Mouse (Mus musculus) embryonic facial prominence, embryonic 15.5 days (tissue): ENCODE results near the gene Sycn. TPM values are rescaled to one million over a fixed set of nuclear protein-coding genes. Genes with fewer than 3 reads are reported as not detected.
A peak's percentile ranks its signal among the peaks of the same experiment; 100 is the strongest.
"Not testable (repeated sequence)": the region's sequence is repeated elsewhere in the genome, so short reads cannot be mapped to it uniquely, and the experiment has no call there.

Experiments used
- ATAC-seq: fragments of 200-750 bp; cut with Nextera tagmentation; 2 replicates; pipeline ENCODE4 v1.8.0; 2017; ENCODE audit warnings: low read depth, moderate TSS enrichment; ENCODE audit not compliant: insufficient number of reproducible peaks, low FRiP score, low TSS enrichment
- H3K27ac ChIP-seq: fragments of 300-500 bp; sonication (generic); replicated peaks from 2 replicates; pipeline ENCODE4 v1.5.1; 2015; ENCODE audit warnings: mild to moderate bottlenecking, inconsistent platforms
- H3K27me3 ChIP-seq: fragments of 300-500 bp; sonication (generic); 2 replicates; pipeline ENCODE4 v1.6.1; 2015; ENCODE audit warnings: inconsistent platforms
- H3K36me3 ChIP-seq: fragments of 300-500 bp; sonication (generic); 2 replicates; pipeline ENCODE4 v1.6.1; 2015; ENCODE audit warnings: mild to moderate bottlenecking, inconsistent platforms
- H3K4me1 ChIP-seq: fragments of 300-500 bp; sonication (generic); 2 replicates; pipeline ENCODE4 v1.6.1; 2015; ENCODE audit warnings: inconsistent platforms
- H3K4me2 ChIP-seq: fragments of 300-500 bp; sonication (generic); replicated peaks from 2 replicates; pipeline ENCODE4 v1.6.1; 2015; ENCODE audit warnings: mild to moderate bottlenecking, inconsistent platforms
- H3K4me3 ChIP-seq: fragments of 300-500 bp; sonication (generic); replicated peaks from 2 replicates; pipeline ENCODE4 v1.5.1; 2015; ENCODE audit warnings: mild to moderate bottlenecking, inconsistent platforms
- H3K9ac ChIP-seq: fragments of 300-500 bp; sonication (generic); 2 replicates; pipeline ENCODE4 v1.6.1; 2015; ENCODE audit warnings: inconsistent platforms
- H3K9me3 ChIP-seq: fragments of 300-500 bp; sonication (generic); replicated peaks from 2 replicates; pipeline ENCODE4 v1.6.1; 2016; ENCODE audit warnings: inconsistent platforms
- WGBS: fragments of 180-500 bp; shearing (Covaris S2); methylation state at CpG from one replicate; pipeline ENCODE4 v1.1.7; 2015; 5-methylcytosine and 5-hydroxymethylcytosine counted together
- polyA plus RNA-seq: library from polyadenylated mRNA; unstranded; fragments of >200 nt; fragmentation: Nextera tagmentation; extraction: Ambion mirVana; gene quantifications from 2 replicates; pipeline ENCODE4 v1.2.1, GENCODE M21; 2015

Sycn gene
- polyA plus RNA-seq, 1 experiment from 2014 or later: not detected

DNA sequence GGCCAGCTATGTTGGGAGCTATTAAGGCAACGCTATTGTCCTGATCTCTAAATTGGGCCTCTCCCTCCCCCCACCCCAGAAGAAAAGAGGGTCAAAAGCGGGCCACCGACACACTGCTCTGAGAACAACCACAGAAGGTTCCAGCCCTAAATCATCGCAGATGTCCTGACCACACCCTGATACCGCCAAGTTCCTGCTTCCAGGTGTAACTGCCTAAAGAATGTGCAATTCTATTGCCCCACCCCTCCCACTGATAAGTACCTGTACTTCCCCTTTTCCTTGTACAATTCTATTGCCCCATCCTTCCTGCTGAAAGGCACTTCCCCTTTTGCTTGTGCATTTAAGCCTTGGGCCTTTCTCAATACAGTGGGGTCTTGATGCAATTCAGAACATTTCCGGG is 1.8 kb upstream of the Sycn start:
- ATAC-seq: not testable (repeated sequence)

DNA sequence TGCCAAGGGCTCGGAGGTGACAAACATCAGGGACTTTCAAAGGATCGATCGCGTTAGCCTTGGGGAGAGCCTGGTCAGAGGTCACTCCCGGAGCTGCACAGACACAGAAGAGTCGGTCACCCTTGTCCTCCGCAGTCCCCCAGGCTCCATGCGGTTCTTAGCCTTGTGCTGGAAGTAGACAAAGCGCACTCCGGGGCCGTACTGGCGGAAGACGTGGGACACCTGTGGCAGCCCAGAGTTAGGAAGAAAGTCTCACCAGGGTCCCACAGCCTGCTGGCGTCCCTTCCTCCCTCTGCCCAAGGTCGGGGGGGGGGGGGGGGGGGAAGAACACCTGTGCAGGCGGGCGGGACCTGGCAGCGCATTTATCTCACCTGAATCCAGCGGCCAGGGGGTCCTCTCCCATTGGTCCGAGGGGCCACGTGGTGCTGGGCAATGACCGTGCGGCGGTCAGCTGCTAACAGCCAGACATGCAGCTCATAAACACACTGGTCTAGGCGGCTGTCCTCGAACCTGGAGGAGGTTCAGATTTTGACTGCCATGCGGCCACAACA is 3.4 kb downstream of the Sycn start:
- H3K9me3 ChIP-seq: no peaks in the 10 kb centered on the region
- peaks cover 20% of the 10 kb centered on the region for H3K4me1 ChIP-seq
- no peak overlapping the region for H3K9ac ChIP-seq
- no peak overlapping the region for H3K4me2 ChIP-seq
- no peak for ATAC-seq
- no peak overlapping the region for H3K27ac ChIP-seq
- no peak overlapping the region for H3K4me3 ChIP-seq
- no peaks in the 10 kb centered on the region for H3K36me3 ChIP-seq
- H3K27me3 ChIP-seq: peaks cover 56% of the 10 kb centered on the region
- WGBS: 7% methylated on average over 22 of the region's 27 CpGs

More for the DNA sequence above, 1.8 kb upstream of the Sycn start:
- H3K4me1 ChIP-seq, H3K4me2 ChIP-seq, H3K9ac ChIP-seq, H3K27ac ChIP-seq, H3K36me3 ChIP-seq, H3K9me3 ChIP-seq, H3K4me3 ChIP-seq: not testable (repeated sequence)
- H3K27me3 ChIP-seq: peaks cover 11% of the 10 kb centered on the region
- 85% methylated on average over 6 of the region's 6 CpGs for whole genome bisulfite sequencing

DNA sequence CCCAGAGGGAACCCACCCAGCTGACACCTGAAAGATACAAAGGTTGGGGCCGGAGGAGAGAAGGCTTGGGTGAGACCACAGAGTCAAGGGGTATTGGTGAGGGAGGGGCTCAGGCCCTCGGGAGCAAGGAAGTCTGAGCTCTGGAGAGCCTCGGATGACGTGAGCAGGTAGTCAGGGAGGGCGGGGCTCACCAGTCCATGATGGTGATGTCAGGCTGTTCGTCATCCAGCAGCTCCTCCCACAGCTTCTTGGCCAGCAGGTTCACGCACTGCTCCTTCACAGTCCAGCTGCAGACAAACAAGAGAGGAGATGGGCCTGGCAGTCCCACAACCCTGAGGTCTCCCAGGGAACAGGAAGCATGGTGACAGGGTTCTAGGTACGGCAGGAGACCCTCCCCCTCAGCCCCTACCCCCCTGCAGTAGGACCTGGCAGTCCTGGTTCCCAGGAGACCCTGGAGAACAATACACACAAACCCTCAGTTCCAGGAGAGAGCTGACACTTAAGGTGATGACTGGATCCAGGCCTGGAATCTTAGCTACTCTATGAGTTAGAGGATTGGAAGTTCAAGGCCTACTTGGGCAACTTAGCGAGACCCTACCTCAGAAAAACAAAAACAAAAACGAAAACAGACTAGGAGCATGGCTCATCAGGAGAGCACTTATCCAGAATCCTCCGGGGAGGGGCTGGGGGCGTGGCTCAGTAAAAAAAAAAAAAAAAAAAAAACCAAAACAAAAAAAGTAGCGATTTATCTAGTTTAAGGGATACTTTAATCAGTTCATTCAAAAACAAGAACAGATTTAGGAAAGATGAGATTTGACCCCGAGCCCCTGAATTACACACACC is 4.6 kb downstream of the Sycn start:
- no peaks in the 10 kb centered on the region for H3K9me3 ChIP-seq
- no peaks in the 10 kb centered on the region for H3K36me3 ChIP-seq
- H3K4me2 ChIP-seq: no peak overlapping the region
- H3K4me3 ChIP-seq: no peak overlapping the region
- H3K27me3 ChIP-seq: peaks cover 56% of the 10 kb centered on the region
- 20% methylated on average over 14 of the region's 14 CpGs for WGBS
- no peak overlapping the region for H3K9ac ChIP-seq
- H3K4me1 ChIP-seq: peaks cover 20% of the 10 kb centered on the region
- H3K27ac ChIP-seq: no peak overlapping the region
- no peak for ATAC-seq

DNA sequence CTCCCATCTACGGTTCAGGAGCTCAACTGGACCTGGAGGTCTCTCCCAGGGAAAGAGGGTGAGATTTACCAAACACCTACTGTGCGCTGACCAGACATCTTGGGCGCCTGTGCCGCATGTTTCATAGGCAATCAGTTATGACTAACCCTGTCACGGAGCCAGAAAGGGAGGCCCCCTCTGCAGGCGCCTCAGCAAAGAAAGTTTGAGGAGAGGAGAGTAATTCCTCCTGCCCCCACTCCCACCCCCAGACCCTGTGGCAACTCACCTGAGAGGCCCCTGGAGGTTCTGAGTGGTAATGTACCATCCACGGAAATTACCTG is 5.2 kb downstream of the Sycn start:
- Histone ChIP-seq H3K4me3 (0 out of 2 replicates have a peak overlapping the region, but pooled peaks have one; percentile 19), H3K4me2 (no peak overlapping the region), H3K27ac (no peak overlapping the region), H3K4me1 (peaks cover 20% of the 10 kb centered on the region), H3K27me3 (peaks cover 56% of the 10 kb centered on the region), H3K36me3 (no peaks in the 10 kb centered on the region), H3K9ac (no peak overlapping the region), H3K9me3 (no peaks in the 10 kb centered on the region)
- ATAC-seq: no peak
- WGBS: 49% methylated on average over 7 of the region's 7 CpGs

- 2% methylated on average over 22 of the region's 22 CpGs for WGBS
- Histone ChIP-seq H3K27me3 (peaks cover 56% of the 10 kb centered on the region), H3K27ac (no peak overlapping the region), H3K9me3 (no peaks in the 10 kb centered on the region), H3K4me3 (peak overlapping the region; percentile 19), H3K4me2 (peak overlapping the region; percentile 42), H3K9ac (no peak overlapping the region), H3K4me1 (peaks cover 20% of the 10 kb centered on the region), H3K36me3 (no peaks in the 10 kb centered on the region)
- no peak for ATAC-seq
These were observed 6.0 kb downstream of the Sycn start for GRCm38 (mm10) chr7:28546649-28547048.

- no peaks in the 10 kb centered on the region for H3K9me3 ChIP-seq
- H3K4me3 ChIP-seq: peak within 1 kb of the TSS; percentile 19
- no peak within 1 kb of the TSS for H3K9ac ChIP-seq
- peak within 1 kb of the TSS; percentile 42 for H3K4me2 ChIP-seq
- ATAC-seq: no peak
- H3K36me3 ChIP-seq: no peaks in the 10 kb centered on the region
- H3K4me1 ChIP-seq: peaks cover 20% of the 10 kb centered on the region
- H3K27me3 ChIP-seq: peaks cover 56% of the 10 kb centered on the region
- WGBS: 5% methylated on average over 5 of the region's 5 CpGs
- H3K27ac ChIP-seq: no peak within 1 kb of the TSS
These were observed 6.5 kb downstream of the Sycn start, which contains the start of gene Nccrp1 for GRCm38 (mm10) chr7:28547154-28547553. Gene Nccrp1, minus strand, starts transcription at chr7:28547254.

GRCm38 (mm10) chr7:28547628-28548027 is 6.9 kb downstream of the Sycn start:
- no peak overlapping the region for H3K4me3 ChIP-seq
- no peaks in the 10 kb centered on the region for H3K9me3 ChIP-seq
- peaks cover 56% of the 10 kb centered on the region for H3K27me3 ChIP-seq
- no peak overlapping the region for H3K9ac ChIP-seq
- no peak for ATAC-seq
- 56% methylated on average over 7 of the region's 7 CpGs for WGBS
- H3K4me1 ChIP-seq: peaks cover 20% of the 10 kb centered on the region
- no peak overlapping the region for H3K27ac ChIP-seq
- no peaks in the 10 kb centered on the region for H3K36me3 ChIP-seq
- no peak overlapping the region for H3K4me2 ChIP-seq

- Histone ChIP-seq H3K4me3 (no peak overlapping the region), H3K4me2 (no peak overlapping the region), H3K9ac (no peak overlapping the region), H3K36me3 (no peaks in the 10 kb centered on the region), H3K9me3 (no peaks in the 10 kb centered on the region), H3K4me1 (peaks cover 3% of the 10 kb centered on the region; the same call in 1 of the 2 replicates), H3K27ac (no peak overlapping the region), H3K27me3 (peaks cover 6% of the 10 kb centered on the region; the same call in 1 of the 2 replicates)
- WGBS: 84% methylated on average over 6 of the region's 6 CpGs
- ATAC-seq: no peak
These were observed 12.4 kb downstream of the Sycn start for GRCm38 (mm10) chr7:28553076-28553475.

GRCm38 (mm10) chr7:28555939-28556535 is 15.4 kb downstream of the Sycn start:
- H3K4me1 ChIP-seq: peaks cover 14% of the 10 kb centered on the region; the same call in 1 of the 2 replicates
- H3K4me3 ChIP-seq: no peak overlapping the region
- peaks cover 18% of the 10 kb centered on the region; the same call in 1 of the 2 replicates for H3K36me3 ChIP-seq
- no peak overlapping the region for H3K4me2 ChIP-seq
- H3K27me3 ChIP-seq: no peaks in the 10 kb centered on the region
- no peak overlapping the region for H3K9ac ChIP-seq
- no peak overlapping the region for H3K27ac ChIP-seq
- 20% methylated on average over 5 of the region's 5 CpGs for WGBS
- ATAC-seq: no peak
- H3K9me3 ChIP-seq: no peaks in the 10 kb centered on the region

- H3K9me3 ChIP-seq: no peaks in the 10 kb centered on the region
- 64% methylated on average over 5 of the region's 5 CpGs for WGBS
These were observed 16.4 kb downstream of the Sycn start for GRCm38 (mm10) chr7:28557069-28557468.

GRCm38 (mm10) chr7:28557708-28558107 is 17.0 kb downstream of the Sycn start:
- no peak for ATAC-seq
- peaks cover 29% of the 10 kb centered on the region for H3K36me3 ChIP-seq
- no peak overlapping the region for H3K4me2 ChIP-seq
- WGBS: 66% methylated on average over 6 of the region's 6 CpGs
- peaks cover 14% of the 10 kb centered on the region; the same call in 1 of the 2 replicates for H3K4me1 ChIP-seq
- H3K9me3 ChIP-seq: no peaks in the 10 kb centered on the region
- no peak overlapping the region for H3K4me3 ChIP-seq
- H3K27ac ChIP-seq: no peak overlapping the region
- no peaks in the 10 kb centered on the region for H3K27me3 ChIP-seq
- H3K9ac ChIP-seq: no peak overlapping the region

More at GRCm38 (mm10) chr7:28557069-28557468, 16.4 kb downstream of the Sycn start:
- Histone ChIP-seq H3K9ac (no peak overlapping the region), H3K27ac (no peak overlapping the region), H3K27me3 (no peaks in the 10 kb centered on the region), H3K4me3 (no peak overlapping the region), H3K36me3 (peaks cover 22% of the 10 kb centered on the region), H3K4me1 (peaks cover 14% of the 10 kb centered on the region; the same call in 1 of the 2 replicates), H3K4me2 (no peak overlapping the region)
- no peak for ATAC-seq
